Mouse (Mus musculus) left cerebral cortex, postnatal 4 days (tissue): ENCODE measurements around the gene Tspan18. TPM values are rescaled to one million over a fixed set of nuclear protein-coding genes. Genes with fewer than 3 reads are reported as not detected.

Experiments used
- DNase-seq: peaks from one replicate; pipeline ENCODE4 v3.0.0-alpha.2; 2022
- intact Hi-C: fragments of 180-260 bp; cut with DNase I; formaldehyde crosslinking; loops from one replicate; pipeline ENCODE4 v1.15.1; 2025
- total RNA-seq, 2 experiments: library from RNA; stranded (reverse); gene quantifications; 2 replicates each; pipeline ENCODE4 v1.2.3; 2021

The Tspan18 gene
- total RNA-seq, result 10 to 100 TPM; 13.8 to 14.6 TPM

DNA sequence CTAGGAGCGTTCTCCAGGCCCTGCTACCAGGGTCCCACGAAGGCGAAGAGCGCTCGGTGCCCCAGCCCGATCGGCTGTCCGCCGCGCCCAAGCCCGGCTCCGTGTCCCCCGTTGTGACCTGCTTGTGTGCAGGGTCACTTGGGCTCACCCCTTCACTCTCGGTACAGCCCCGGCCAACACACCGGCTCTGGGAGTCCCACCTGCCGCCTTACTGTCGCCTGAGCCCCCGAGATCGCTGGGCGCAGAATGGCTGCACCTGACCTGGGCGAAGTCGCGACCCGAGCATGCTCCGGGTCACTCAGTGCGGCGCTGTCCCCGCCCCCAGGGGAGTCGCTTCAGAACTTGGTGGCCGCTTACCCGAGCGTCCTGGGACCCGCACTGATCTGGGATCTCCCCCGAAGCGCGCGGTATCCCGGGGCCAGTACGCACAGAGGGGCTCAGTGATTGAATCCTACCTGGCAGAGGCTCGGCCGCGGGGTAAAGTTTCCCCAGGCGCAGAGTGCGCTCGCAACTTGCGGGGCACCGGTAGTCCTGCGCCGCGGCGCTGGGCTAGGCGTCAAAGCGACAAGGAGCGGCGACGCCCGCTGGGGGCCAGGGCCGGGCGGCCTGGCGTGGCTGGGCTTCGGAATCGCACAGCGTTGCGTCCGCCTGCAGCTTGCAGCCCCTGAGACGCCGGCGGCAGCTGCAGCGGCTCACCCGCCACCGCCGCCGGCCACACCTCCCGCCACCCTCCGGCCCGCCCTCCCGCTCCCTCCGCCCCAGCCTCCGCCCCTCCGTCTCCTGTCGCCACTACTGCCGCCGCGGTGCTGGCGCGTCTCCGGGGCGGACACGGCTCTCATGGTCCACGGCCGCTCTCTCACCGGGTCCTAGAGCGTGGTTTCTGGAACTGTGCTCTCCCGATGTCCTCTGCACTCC, at the start of gene Tspan18:
Gene Tspan18 (minus strand): TSS at position 689 of the 915 bp plus-strand sequence.
- intact Hi-C loops, result loop anchor here (2.0 kb wide), 1 partner anchor 115 kb away; no protein-coding TSS in a partner anchor
- DNase-seq, result peak; percentile 77

DNA sequence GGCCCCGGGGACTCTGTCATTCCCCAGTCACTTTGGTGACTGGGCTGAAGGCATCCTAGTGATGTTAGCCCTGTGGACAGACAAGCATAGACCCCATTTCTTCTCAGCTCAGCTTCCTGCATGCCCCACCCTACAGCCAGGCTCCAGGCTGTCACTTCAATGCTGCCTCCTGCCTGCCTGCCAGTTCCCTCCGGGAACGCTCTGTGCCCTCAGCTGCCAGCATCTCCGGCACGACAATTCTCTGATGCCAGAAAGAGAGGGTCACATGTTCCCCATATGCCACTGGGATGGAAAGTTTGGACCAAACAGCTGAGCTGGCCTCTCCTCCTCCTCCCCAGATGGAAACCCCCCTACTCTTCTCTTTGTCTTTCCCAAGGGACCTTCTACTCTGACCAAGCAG, 49.5 kb upstream of the Tspan18 start:
- intact Hi-C loops, result no loop called here
- DNase-seq, result peak; percentile 70

DNA sequence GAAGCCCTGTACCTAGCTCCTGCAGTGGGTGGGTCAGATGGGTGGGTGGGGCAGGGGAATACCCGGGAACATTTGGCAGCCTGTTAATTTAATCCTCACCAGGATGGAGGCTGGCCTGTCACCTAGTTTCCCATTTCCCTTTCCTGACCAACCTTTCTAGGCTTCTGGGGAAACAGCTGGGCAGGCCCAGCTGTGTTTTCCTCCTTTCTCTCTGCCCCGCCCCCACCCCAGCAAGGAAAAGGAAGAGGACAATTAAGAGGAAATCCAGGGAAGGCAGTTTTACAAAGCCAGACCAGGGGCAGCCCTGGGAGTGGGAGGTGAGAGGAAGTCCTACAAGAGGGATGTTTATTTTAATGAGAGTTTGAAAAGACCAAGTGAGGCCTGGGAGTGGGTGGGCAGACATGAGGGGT, 46.4 kb upstream of the Tspan18 start:
- intact Hi-C loops, result no loop called here
- no peak for DNase-seq

GRCm38 (mm10) chr2:93377797-93378196, 43.5 kb upstream of the Tspan18 start:
- intact Hi-C loops, result no loop called here
- peak; percentile 53 for DNase-seq

DNA sequence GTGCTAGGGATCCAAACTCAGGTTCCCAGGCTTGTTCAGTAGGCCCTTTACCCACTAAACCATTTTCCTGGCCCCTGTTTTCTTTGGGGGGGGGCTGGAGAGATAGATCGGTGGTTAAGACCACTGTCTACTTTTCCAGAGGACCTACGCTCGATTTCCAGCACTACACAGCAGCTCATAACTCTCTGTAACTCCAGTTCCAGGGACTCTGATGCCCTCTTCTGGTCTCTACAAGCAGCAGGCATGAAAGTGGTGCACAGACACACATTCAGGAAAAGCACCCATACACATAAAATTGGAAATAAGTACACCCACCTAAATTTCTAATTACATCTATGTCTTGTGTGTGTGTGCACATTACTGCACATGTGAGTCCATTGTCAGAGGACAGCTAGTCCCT, 42.9 kb upstream of the Tspan18 start:
- intact Hi-C loops, result no loop called here

GRCm38 (mm10) chr2:93372872-93373271, 38.6 kb upstream of the Tspan18 start:
- intact Hi-C loops, result no loop called here
- DNase-seq, result no peak

More for the DNA sequence above, 42.9 kb upstream of the Tspan18 start:
- no peak for DNase-seq

DNA sequence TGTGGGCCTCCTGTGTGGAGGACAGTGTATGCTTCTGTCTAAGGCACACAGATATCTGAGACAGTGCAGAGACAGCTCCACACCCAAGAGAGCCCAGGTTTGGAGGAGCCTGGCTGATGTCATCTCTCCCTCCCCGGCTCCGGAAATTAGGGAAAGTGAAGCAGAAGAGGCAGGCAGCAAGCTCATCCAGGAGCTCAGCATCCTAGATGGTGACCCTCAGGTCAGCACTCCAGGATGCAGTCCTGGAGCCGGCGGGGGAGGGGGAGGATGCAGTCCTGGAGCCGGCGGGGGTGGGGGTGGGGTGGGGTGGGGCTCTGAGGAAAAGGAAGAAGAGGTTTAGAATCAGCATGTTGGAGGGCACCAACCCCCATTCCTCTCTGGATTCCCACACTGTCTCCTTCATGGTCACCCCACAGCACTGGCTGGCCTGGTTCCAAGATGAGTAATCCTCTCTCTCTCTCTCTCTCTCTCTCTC, 37.8 kb upstream of the Tspan18 start:
- no peak for DNase-seq
- intact Hi-C loops, result no loop called here

- intact Hi-C loops, result no loop called here
- peak; percentile 73 for DNase-seq
Measured at GRCm38 (mm10) chr2:93368954-93369353, 34.6 kb upstream of the Tspan18 start.

- DNase-seq, result no peak
- intact Hi-C loops, result no loop called here
Measured at GRCm38 (mm10) chr2:93367962-93368361, 33.7 kb upstream of the Tspan18 start.

DNA sequence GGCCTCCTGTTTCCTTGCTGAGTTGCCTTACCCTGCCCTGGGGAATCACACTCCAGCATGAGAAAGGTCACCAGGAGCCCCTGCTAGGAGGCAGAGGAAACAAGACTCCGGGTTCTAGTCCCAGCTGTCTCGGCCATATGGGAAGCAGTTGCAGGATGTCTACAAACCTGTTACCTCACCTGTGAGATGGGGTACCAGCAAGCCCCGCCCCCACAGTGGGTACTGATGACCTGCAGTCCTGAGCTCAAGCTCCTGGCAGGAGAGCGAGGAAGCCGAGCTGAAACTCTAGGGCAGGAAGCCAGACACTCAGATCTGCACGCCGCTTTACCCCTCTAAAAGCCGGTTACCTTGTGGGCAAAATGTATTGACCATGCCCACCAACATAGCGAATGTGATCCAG, 31.1 kb upstream of the Tspan18 start:
- peak; percentile 29 for DNase-seq
- intact Hi-C loops, result no loop called here

- intact Hi-C loops, result no loop called here
- peak; percentile 64 for DNase-seq
Measured at GRCm38 (mm10) chr2:93364951-93365350, 30.6 kb upstream of the Tspan18 start.

DNA sequence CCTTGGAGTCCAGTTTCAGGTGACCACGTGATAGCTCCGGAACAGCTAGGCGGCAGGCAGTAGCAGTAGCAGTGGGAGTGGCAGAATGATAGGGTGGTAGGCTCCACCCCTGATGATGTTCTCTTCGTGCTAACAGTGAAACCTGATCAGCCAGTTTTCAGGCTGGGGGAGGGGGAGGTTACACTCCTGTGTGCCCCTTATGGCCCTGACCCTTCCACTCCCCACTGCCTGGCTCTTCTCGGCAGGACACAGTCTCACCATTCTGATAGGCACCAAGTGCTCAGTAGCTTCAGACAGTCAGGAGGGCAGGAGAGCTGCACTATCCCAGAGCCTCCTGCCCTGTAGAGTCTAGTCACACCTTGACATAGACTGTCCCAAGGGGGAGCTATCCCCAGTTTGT, 27.1 kb upstream of the Tspan18 start:
- intact Hi-C loops, result no loop called here
- no peak for DNase-seq

GRCm38 (mm10) chr2:93360310-93360709, 26.0 kb upstream of the Tspan18 start:
- intact Hi-C loops, result no loop called here
- DNase-seq, result no peak

DNA sequence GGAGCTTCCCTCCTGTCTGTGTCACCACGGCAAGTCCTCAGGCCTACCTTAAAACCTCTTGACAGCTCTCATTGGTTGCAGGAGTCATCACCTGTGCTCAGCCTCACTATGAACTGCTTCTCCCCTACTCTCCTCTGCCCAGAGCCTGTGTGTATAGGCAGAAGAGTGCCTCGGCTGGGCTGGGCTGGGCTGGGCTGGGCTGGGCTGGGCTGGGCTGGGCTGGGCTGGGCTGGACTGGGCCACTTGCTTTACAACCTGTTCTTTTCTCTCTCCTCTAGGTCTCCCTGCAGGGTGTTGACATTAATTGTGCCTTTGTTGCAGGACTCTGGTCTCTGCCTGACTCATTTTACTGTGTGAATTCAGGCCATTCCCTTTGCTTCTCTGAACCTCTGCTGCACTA, 23.1 kb upstream of the Tspan18 start:
- no peak for DNase-seq

DNA sequence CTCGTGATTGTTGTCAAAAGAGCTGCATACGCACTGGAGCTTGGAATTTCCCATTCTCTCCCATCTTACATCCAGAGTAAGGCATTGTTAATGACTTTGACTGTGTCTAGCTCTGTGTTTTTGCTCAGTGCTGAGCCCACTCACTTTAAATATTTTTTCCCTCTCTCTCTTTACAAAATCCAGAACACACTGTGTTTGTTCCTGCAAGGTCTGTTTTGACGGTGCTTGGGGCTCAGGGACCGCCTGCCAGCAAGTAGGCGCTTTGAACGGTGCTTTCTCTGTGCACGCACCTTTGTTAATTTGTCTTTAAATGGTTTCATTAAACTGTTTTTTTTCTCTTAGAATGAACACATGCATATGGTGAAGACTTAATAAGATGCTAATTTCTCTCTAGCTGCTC, 21.5 kb upstream of the Tspan18 start:
- intact Hi-C loops, result no loop called here
- no peak for DNase-seq

More for the DNA sequence above, 23.1 kb upstream of the Tspan18 start:
- intact Hi-C loops, result no loop called here

DNA sequence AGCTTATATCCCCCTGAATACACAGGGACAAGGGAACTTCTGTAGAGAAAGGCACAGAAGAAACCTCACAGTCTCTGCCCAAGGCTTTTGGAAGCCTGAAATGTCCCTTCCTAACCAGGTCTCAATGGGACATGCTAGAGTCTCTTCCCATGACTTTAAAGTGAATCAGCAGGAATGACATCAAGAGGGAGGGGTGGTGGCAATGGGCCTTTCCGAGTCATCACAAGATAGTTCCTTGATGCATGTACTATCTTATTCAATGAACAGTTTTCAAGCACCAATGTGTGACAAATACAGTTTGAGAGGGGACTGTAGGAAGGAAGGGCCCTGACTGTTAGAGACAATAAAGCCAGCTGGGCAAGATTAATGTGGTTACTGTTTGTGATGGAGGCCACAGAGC, 20.3 kb upstream of the Tspan18 start:
- DNase-seq, result no peak
- intact Hi-C loops, result no loop called here

DNA sequence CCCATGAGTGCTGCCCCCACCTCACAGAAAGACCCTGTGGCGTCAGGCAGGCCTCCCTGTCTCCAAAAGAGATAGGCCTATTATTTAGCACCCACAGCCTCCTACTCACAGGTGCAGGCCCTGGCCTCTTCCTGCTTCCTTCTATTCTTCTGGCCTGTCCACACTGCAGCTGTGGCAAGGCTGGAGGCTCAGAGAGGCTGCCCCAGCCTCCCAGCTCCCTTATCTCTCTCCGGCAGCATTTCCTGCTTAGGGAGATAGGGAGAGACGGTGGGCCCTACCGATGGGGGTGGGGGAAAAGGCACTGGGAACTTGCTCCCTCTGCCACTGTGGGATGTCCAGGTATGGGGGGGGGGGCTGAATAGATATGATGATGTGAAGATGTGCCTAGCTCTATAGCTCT, 19.4 kb upstream of the Tspan18 start:
- DNase-seq, result no peak
- intact Hi-C loops, result no loop called here

DNA sequence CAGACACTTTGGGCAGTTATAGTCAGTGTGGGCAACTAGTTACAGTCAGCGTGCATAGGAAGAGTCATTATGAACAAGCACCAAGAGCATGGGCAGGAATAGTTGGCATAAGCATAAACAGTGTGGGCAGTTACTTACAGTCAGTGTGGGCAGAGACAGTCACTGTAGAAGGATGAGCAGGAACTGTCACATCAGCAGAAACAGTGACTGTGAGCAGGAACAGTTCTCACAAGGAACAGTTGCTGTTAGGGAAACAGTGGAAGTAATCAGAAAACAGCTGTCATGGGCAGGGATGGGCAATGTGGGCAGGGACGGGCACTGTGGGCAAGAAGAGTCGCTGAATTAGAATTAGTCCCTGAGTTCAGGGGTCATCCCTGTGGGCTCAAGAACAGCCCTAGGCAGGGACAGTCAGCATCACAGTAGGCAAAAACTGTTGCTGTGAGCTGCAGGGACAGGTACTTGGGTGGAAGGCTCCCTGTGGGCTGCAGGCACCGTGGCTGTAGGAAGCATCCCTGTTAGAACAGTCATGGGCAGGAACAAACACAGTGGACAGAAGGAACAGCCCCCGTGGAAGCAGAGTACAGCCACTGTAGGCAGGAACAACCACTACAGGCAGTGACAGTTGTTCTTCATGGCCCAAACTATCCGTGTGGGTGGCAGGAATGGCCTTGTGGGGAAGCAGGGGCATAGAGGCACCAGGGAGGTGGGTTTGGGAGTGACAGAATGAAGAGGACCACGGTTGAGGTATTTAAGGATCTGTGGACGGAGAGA, 18.8 kb upstream of the Tspan18 start:
- intact Hi-C loops, result no loop called here
- DNase-seq, result no peak

DNA sequence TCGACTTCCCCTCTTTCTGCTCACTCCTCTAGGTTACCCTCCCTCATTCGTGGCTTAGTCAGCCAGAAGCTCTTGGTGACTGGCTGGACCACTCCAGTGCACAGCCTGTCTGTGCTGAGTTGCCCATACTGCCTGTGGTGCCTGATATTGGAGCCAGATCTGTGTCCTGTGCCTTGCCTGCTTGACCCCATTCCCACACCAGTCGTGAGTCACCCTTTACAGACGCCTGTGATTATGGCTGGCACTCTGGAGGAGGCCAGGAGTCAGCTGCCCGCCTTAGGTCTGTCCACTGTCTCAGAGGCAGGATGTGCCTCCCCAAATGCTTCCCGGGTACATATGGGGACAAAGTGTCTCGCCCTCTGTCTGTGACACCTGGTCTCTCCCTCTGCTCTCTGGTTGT, 17.0 kb upstream of the Tspan18 start:
- no peak for DNase-seq
- intact Hi-C loops, result no loop called here

- no peak for DNase-seq
- intact Hi-C loops, result no loop called here
Measured at GRCm38 (mm10) chr2:93347018-93347417, 12.7 kb upstream of the Tspan18 start.

- no peak for DNase-seq
- intact Hi-C loops, result no loop called here
Measured at GRCm38 (mm10) chr2:93346609-93347008, 12.3 kb upstream of the Tspan18 start.
